Mouse (Mus musculus) testis, adult 2 months (tissue): ENCODE results near the gene Myo1g.

ENCODE experiments used
- CTCF ChIP-seq: fragments of 200-500 bp; IDR thresholded peaks from 2 replicates; pipeline ENCODE4 v1.5.1; 2012; ENCODE audit warnings: low read depth, mild to moderate bottlenecking, inconsistent platforms, low read length, moderate library complexity; ENCODE audit not compliant: control insufficient read depth, insufficient read depth, insufficient replicate concordance
- POLR2A ChIP-seq: fragments of 200-500 bp; IDR thresholded peaks from 2 replicates; pipeline ENCODE4 v1.6.1; 2012; ENCODE audit warnings: low read depth, mild to moderate bottlenecking, inconsistent platforms, low read length, moderate library complexity; ENCODE audit not compliant: control insufficient read depth

DNA sequence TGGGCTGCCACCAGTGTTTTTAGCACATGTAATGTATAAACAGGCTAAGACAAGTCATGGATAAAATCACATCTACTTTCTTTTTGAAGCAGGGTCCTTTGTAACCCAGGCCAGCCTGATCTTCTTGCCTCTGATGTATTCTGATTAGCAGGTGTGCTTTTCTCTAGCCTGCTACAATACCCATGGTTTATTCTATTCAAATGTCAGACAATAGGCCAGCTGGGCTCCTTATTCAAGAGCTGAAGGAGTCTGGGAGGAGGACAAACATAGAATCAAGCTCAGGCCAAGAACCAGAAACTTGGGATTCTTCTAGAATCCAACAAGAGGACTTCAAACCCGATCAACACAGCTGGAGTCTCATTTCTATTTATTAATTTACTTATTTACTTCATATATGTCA is 4.5 kb upstream of the Myo1g start:
- TF ChIP-seq CTCF: no peak
- TF ChIP-seq POLR2A: no peak
